Mouse (Mus musculus) G1E (cell line): Measurements from ENCODE around the gene Apopt1.

Source experiments
- CTCF ChIP-seq: IDR thresholded peaks from 2 replicates; pipeline ENCODE4 v1.5.1; 2012; ENCODE audit warnings: low read depth, low read length, inconsistent platforms, mixed read lengths
- GATA1 ChIP-seq: IDR thresholded peaks from 2 replicates; pipeline ENCODE4 v1.6.1; 2012; ENCODE audit warnings: borderline replicate concordance, low read length, inconsistent platforms, mixed read lengths
- GATA2 ChIP-seq: IDR thresholded peaks from 2 replicates; pipeline ENCODE4 v1.6.1; 2012; ENCODE audit warnings: low read depth, low read length, inconsistent platforms, borderline replicate concordance
- POLR2AphosphoS5 ChIP-seq: IDR thresholded peaks from 2 replicates; pipeline ENCODE4 v1.6.1; 2012; ENCODE audit warnings: low read depth, low read length, inconsistent platforms; ENCODE audit not compliant: insufficient replicate concordance
- TAL1 ChIP-seq: conservative IDR thresholded peaks from 2 replicates; pipeline ENCODE4 v1.6.1; 2012; ENCODE audit warnings: low read depth, low read length, inconsistent platforms, mixed read lengths

DNA sequence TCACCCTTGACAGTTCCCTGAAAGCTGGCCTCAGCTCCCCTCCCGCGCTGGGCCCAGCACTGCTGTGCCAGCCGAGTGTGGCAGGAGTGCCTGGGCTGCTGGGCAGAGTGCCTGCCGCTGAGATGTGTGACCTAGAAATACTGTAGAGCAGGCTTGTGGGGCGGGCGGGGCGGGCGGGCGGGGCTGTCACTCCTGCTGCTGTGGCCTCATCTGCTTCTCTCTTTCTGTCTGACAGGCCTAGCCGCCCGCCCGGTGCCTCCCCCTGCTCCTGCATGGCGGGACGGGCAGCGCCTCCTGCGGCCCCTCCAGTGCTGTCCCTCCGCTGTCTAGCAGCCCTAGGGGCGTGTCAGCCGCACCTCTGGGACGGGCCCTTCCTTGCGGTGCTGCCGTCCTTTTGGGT is 81.0 kb downstream of the Apopt1 start:
- TF ChIP-seq CTCF = no peak
- no peak for TF ChIP-seq POLR2AphosphoS5
- no peak for TF ChIP-seq TAL1
- TF ChIP-seq GATA1 = no peak
- TF ChIP-seq GATA2 = no peak
